Mouse (Mus musculus): ENCODE data around the gene Vrk3.
A peak's percentile ranks its signal among the peaks of the same experiment; 100 is the strongest.

Vrk3 gene

GRCm38 (mm10) chr7:44819391-44819790 is 71.2 kb downstream of the Vrk3 start:
- DNase-seq = no peak

- DNase-seq = peak; percentile 17
Observed at GRCm38 (mm10) chr7:44819863-44820262, 71.7 kb downstream of the Vrk3 start.

- no peak for DNase-seq
Observed at GRCm38 (mm10) chr7:44820525-44820924, 72.3 kb downstream of the Vrk3 start.

GRCm38 (mm10) chr7:44821666-44822448 is 73.6 kb downstream of the Vrk3 start:
- no peak for DNase-seq

GRCm38 (mm10) chr7:44823409-44823808 is 75.2 kb downstream of the Vrk3 start:
- DNase-seq = peak; percentile 7

- DNase-seq = peak; percentile 78
Observed at GRCm38 (mm10) chr7:44824872-44825271, 76.7 kb downstream of the Vrk3 start.

GRCm38 (mm10) chr7:44826771-44827170 is 78.6 kb downstream of the Vrk3 start:
- no peak for DNase-seq

All from cerebellum, adult 9-11 months (tissue).